Mouse (Mus musculus): ENCODE measurements at regions not wholly inside any gene's neighbourhood (a gene's known extent, or its start where the extent isn't known, plus 50 kb on each side); places are given as distances from the start of the nearest gene placed in this dataset.

DNA sequence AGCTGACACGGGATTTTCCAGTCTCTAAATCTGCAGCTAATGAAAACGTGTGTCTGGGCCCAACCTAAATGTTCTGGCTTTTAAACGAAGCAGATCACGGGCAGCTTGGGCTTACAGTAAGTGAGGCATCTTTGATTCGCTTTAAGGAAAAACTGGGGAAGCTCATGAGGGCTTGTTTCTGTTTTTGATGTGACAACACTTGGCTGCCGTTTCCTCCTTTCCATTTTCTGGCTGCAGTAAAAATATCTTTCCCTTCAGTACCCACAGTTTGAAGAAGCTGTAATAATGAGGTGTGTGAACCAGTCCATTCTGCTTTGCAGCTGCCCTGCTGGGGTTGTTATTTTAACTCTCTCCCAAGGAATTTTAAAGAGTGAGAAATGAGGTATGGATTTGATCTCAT lies 69.9 kb upstream of the Dkk2 start:
- TF ChIP-seq POLR2A (IDR thresholded peaks at IDR 0.05; ENCODE audit: low read depth, low read length) (no peak), CTCF (IDR thresholded peaks at IDR 0.05; ENCODE audit: borderline replicate concordance, insufficient read depth, low read length) (no peak)

Measured in embryonic fibroblast, embryonic 13.5 days (primary cell).